Mouse (Mus musculus): ENCODE results near the gene Gas2l1.
A peak's percentile ranks its signal among the peaks of the same experiment; 100 is the strongest.
"Not testable (repeated sequence)": the region's sequence is repeated elsewhere in the genome, so short reads cannot be mapped to it uniquely, and the experiment has no call there.

Gene Gas2l1

GRCm38 (mm10) chr11:5065056-5065821 lies at the start of gene Gas2l1:
Gene Gas2l1, minus strand, starts transcription at chr11:5065327.
- peak; percentile 91 to 93 for DNase-seq (ENCODE audit: low spot score in 2 of 2)

- DNase-seq (ENCODE audit: low spot score in 2 of 2) = no peak
Measured at GRCm38 (mm10) chr11:5113645-5114044, 48.5 kb upstream of the Gas2l1 start.

GRCm38 (mm10) chr11:5109441-5109840 lies 44.3 kb upstream of the Gas2l1 start:
- no peak for DNase-seq (ENCODE audit: low spot score in 2 of 2)

- DNase-seq (ENCODE audit: low spot score in 2 of 2) = no peak
Measured at GRCm38 (mm10) chr11:5103986-5104509, 38.9 kb upstream of the Gas2l1 start.

- DNase-seq (ENCODE audit: low spot score in 2 of 2) = no peak
Measured at GRCm38 (mm10) chr11:5102384-5102783, 37.3 kb upstream of the Gas2l1 start.

GRCm38 (mm10) chr11:5101641-5102040 lies 36.5 kb upstream of the Gas2l1 start:
- DNase-seq (ENCODE audit: low spot score in 2 of 2) = no peak

- peak in 1 of 2 experiments; percentile 43 for DNase-seq (ENCODE audit: low spot score in 2 of 2)
Measured at GRCm38 (mm10) chr11:5100801-5101200, 35.7 kb upstream of the Gas2l1 start.

GRCm38 (mm10) chr11:5100283-5100682 lies 35.2 kb upstream of the Gas2l1 start:
- DNase-seq (ENCODE audit: low spot score in 2 of 2) = peak in 1 of 2 experiments; percentile 33

GRCm38 (mm10) chr11:5099576-5100183 lies 34.6 kb upstream of the Gas2l1 start:
- peak; percentile 88 to 89 for DNase-seq (ENCODE audit: low spot score in 2 of 2)

GRCm38 (mm10) chr11:5098736-5099542 lies 33.8 kb upstream of the Gas2l1 start, which contains the start of the genes Rhbdd3 and Ewsr1:
Gene Rhbdd3, plus strand, starts transcription at chr11:5098926.
Gene Ewsr1, minus strand, starts transcription at chr11:5099266.
- peak; percentile 97 to 98 for DNase-seq (ENCODE audit: low spot score in 2 of 2)

- peak; percentile 53 to 61 for DNase-seq (ENCODE audit: low spot score in 2 of 2)
Measured at GRCm38 (mm10) chr11:5098035-5098735, 33.1 kb upstream of the Gas2l1 start.

GRCm38 (mm10) chr11:5096480-5097020 lies 31.4 kb upstream of the Gas2l1 start:
- no peak for DNase-seq (ENCODE audit: low spot score in 2 of 2)

- no peak for DNase-seq (ENCODE audit: low spot score in 2 of 2)
Measured at GRCm38 (mm10) chr11:5095877-5096276, 30.8 kb upstream of the Gas2l1 start.

- no peak for DNase-seq (ENCODE audit: low spot score in 2 of 2)
Measured at GRCm38 (mm10) chr11:5091706-5092105, 26.6 kb upstream of the Gas2l1 start.

- DNase-seq (ENCODE audit: low spot score in 2 of 2) = no peak
Measured at GRCm38 (mm10) chr11:5089147-5089546, 24.0 kb upstream of the Gas2l1 start.

GRCm38 (mm10) chr11:5076843-5077242 lies 11.7 kb upstream of the Gas2l1 start:
- DNase-seq (ENCODE audit: low spot score in 2 of 2) = not testable (repeated sequence)

GRCm38 (mm10) chr11:5075760-5076159 lies 10.6 kb upstream of the Gas2l1 start:
- no peak for DNase-seq (ENCODE audit: low spot score in 2 of 2)

GRCm38 (mm10) chr11:5074882-5075281 lies 9.8 kb upstream of the Gas2l1 start:
- DNase-seq (ENCODE audit: low spot score in 2 of 2) = no peak

- DNase-seq (ENCODE audit: low spot score in 2 of 2) = no peak
Measured at GRCm38 (mm10) chr11:5068126-5068971, 3.2 kb upstream of the Gas2l1 start.

- no peak for DNase-seq (ENCODE audit: low spot score in 2 of 2)
Measured at GRCm38 (mm10) chr11:5067063-5067462, 1.9 kb upstream of the Gas2l1 start.

Data from right cerebral cortex, postnatal 10 days (tissue).